Mouse (Mus musculus) neural tube, embryonic 11.5 days (tissue): Measurements from ENCODE around the gene Ric3. TPM values are rescaled to one million over a fixed set of nuclear protein-coding genes. Genes with fewer than 3 reads are reported as not detected.

Experiments
- ATAC-seq: fragments of 200-750 bp; cut with Nextera tagmentation; 2 replicates; pipeline ENCODE4 v1.8.0; 2017; ENCODE audit warnings: moderate number of reproducible peaks, mild to moderate bottlenecking, moderate TSS enrichment, moderate library complexity; ENCODE audit not compliant: insufficient read depth, low FRiP score, low TSS enrichment
- DNase-seq: peaks from one replicate; pipeline ENCODE4 v3.0.0-alpha.2; 2015; ENCODE audit warnings: low spot score
- H3K27ac ChIP-seq: fragments of 300-500 bp; sonication (generic); 2 replicates; pipeline ENCODE4 v1.5.1; 2014; ENCODE audit warnings: low read depth, mild to moderate bottlenecking, low read length
- H3K27me3 ChIP-seq: fragments of 300-500 bp; sonication (generic); 2 replicates; pipeline ENCODE4 v1.6.1; 2014; ENCODE audit warnings: mild to moderate bottlenecking, low read length, mixed read lengths; ENCODE audit not compliant: control insufficient read depth, insufficient read depth
- H3K36me3 ChIP-seq: fragments of 300-500 bp; sonication (generic); 2 replicates; pipeline ENCODE4 v1.6.1; 2014; ENCODE audit warnings: mild to moderate bottlenecking, low read length, moderate library complexity, mixed read lengths; ENCODE audit not compliant: control insufficient read depth, insufficient read depth
- H3K4me1 ChIP-seq: fragments of 300-500 bp; sonication (generic); 2 replicates; pipeline ENCODE4 v1.6.1; 2014; ENCODE audit warnings: low read length, mixed read lengths; ENCODE audit not compliant: control insufficient read depth, insufficient read depth
- H3K4me2 ChIP-seq: fragments of 300-500 bp; sonication (generic); 2 replicates; pipeline ENCODE4 v1.6.1; 2014; ENCODE audit warnings: low read depth, mild to moderate bottlenecking, moderate library complexity
- H3K4me3 ChIP-seq: fragments of 300-500 bp; sonication (generic); 2 replicates; pipeline ENCODE4 v1.5.1; 2014; ENCODE audit warnings: low read depth, low read length
- H3K9ac ChIP-seq: fragments of 300-500 bp; sonication (generic); 2 replicates; pipeline ENCODE4 v1.6.1; 2014; ENCODE audit warnings: mild to moderate bottlenecking, low read length
- H3K9me3 ChIP-seq: fragments of 300-500 bp; sonication (generic); 2 replicates; pipeline ENCODE4 v1.6.1; 2016; ENCODE audit warnings: low read length; ENCODE audit not compliant: control insufficient read depth
- WGBS: fragments of 180-500 bp; shearing (Covaris S2); extraction: QIAGEN DNeasy Blood & Tissue Kit; methylation state at CpG from one replicate; pipeline ENCODE4 v1.1.7; 2014; 5-methylcytosine and 5-hydroxymethylcytosine counted together
- polyA plus RNA-seq: library from polyadenylated mRNA; unstranded; fragments of >200 nt; fragmentation: Nextera tagmentation; extraction: Ambion mirVana; gene quantifications from 2 replicates; pipeline ENCODE4 v1.2.1, GENCODE M21; 2014

The Ric3 gene
- polyA plus RNA-seq, 1 experiment from 2014 or later, result 18.1 TPM

- no peaks in the 10 kb centered on the region for H3K27me3 ChIP-seq
- no peak for ATAC-seq
- no peak overlapping the region for H3K9ac ChIP-seq
- no peaks in the 10 kb centered on the region for H3K9me3 ChIP-seq
- DNase-seq, result no peak
- no peak overlapping the region for H3K27ac ChIP-seq
- 86% methylated on average over 4 of the region's 4 CpGs for WGBS
- H3K36me3 ChIP-seq, result no peaks in the 10 kb centered on the region
- H3K4me2 ChIP-seq, result no peak overlapping the region
- no peaks in the 10 kb centered on the region for H3K4me1 ChIP-seq
- no peak overlapping the region for H3K4me3 ChIP-seq
These were observed 81.2 kb downstream of the Ric3 start for GRCm38 (mm10) chr7:109001971-109002370.

GRCm38 (mm10) chr7:109000315-109000954, 82.7 kb downstream of the Ric3 start:
- H3K4me3 ChIP-seq, result no peak overlapping the region
- ATAC-seq, result peak; percentile 54
- H3K4me1 ChIP-seq, result no peaks in the 10 kb centered on the region
- DNase-seq, result peak; percentile 56
- 58% methylated on average over 4 of the region's 4 CpGs for WGBS
- H3K36me3 ChIP-seq, result no peaks in the 10 kb centered on the region
- H3K27me3 ChIP-seq, result no peaks in the 10 kb centered on the region
- no peak overlapping the region for H3K4me2 ChIP-seq
- H3K9ac ChIP-seq, result no peak overlapping the region
- H3K9me3 ChIP-seq, result no peaks in the 10 kb centered on the region
- H3K27ac ChIP-seq, result no peak overlapping the region

GRCm38 (mm10) chr7:108996156-108996555, 87.0 kb downstream of the Ric3 start:
- Histone ChIP-seq H3K4me1 (no peaks in the 10 kb centered on the region), H3K4me3 (no peak overlapping the region), H3K9me3 (no peaks in the 10 kb centered on the region), H3K36me3 (no peaks in the 10 kb centered on the region), H3K4me2 (no peak overlapping the region), H3K27me3 (no peaks in the 10 kb centered on the region), H3K9ac (no peak overlapping the region), H3K27ac (no peak overlapping the region)
- WGBS, result 59% methylated on average over 6 of the region's 6 CpGs
- DNase-seq (no peak), ATAC-seq (no peak)

GRCm38 (mm10) chr7:108993881-108994291, 89.2 kb downstream of the Ric3 start:
- WGBS, result 86% methylated on average over 3 of the region's 3 CpGs
- no peaks in the 10 kb centered on the region for H3K9me3 ChIP-seq
- DNase-seq (no peak), ATAC-seq (no peak)
- H3K4me2 ChIP-seq, result no peak overlapping the region
- no peak overlapping the region for H3K9ac ChIP-seq
- H3K27me3 ChIP-seq, result no peaks in the 10 kb centered on the region
- no peak overlapping the region for H3K27ac ChIP-seq
- no peaks in the 10 kb centered on the region for H3K4me1 ChIP-seq
- no peaks in the 10 kb centered on the region for H3K36me3 ChIP-seq
- H3K4me3 ChIP-seq, result no peak overlapping the region

GRCm38 (mm10) chr7:108993230-108993629, 89.9 kb downstream of the Ric3 start:
- ATAC-seq (no peak), DNase-seq (no peak)
- H3K4me1 ChIP-seq, result no peaks in the 10 kb centered on the region
- H3K27me3 ChIP-seq, result no peaks in the 10 kb centered on the region
- H3K4me2 ChIP-seq, result no peak overlapping the region
- no peaks in the 10 kb centered on the region for H3K9me3 ChIP-seq
- WGBS, result 80% methylated on average over 7 of the region's 7 CpGs
- H3K9ac ChIP-seq, result no peak overlapping the region
- H3K4me3 ChIP-seq, result no peak overlapping the region
- H3K27ac ChIP-seq, result no peak overlapping the region
- no peaks in the 10 kb centered on the region for H3K36me3 ChIP-seq

GRCm38 (mm10) chr7:108991207-108991606, 91.9 kb downstream of the Ric3 start:
- Histone ChIP-seq H3K9me3 (no peaks in the 10 kb centered on the region), H3K36me3 (no peaks in the 10 kb centered on the region), H3K4me1 (no peaks in the 10 kb centered on the region), H3K9ac (no peak overlapping the region), H3K4me2 (no peak overlapping the region), H3K27me3 (no peaks in the 10 kb centered on the region), H3K27ac (no peak overlapping the region), H3K4me3 (no peak overlapping the region)
- ATAC-seq (no peak), DNase-seq (no peak)
- 88% methylated on average over 9 of the region's 9 CpGs for WGBS

- H3K4me1 ChIP-seq, result no peaks in the 10 kb centered on the region
- no peaks in the 10 kb centered on the region for H3K9me3 ChIP-seq
- no peaks in the 10 kb centered on the region for H3K27me3 ChIP-seq
- WGBS, result 83% methylated on average over 2 of the region's 3 CpGs
- no peak for DNase-seq
- no peak overlapping the region for H3K9ac ChIP-seq
- H3K36me3 ChIP-seq, result no peaks in the 10 kb centered on the region
- no peak overlapping the region for H3K4me3 ChIP-seq
- H3K27ac ChIP-seq, result no peak overlapping the region
- H3K4me2 ChIP-seq, result no peak overlapping the region
- no peak for ATAC-seq
These were observed 97.0 kb downstream of the Ric3 start for GRCm38 (mm10) chr7:108985934-108986708.
